Mouse (Mus musculus) brain, embryonic 14.5 days (tissue): ENCODE measurements around the gene Ppm1b. TPM values are rescaled to one million over a fixed set of nuclear protein-coding genes. Genes with fewer than 3 reads are reported as not detected.
A peak's percentile ranks its signal among the peaks of the same experiment; 100 is the strongest.

ENCODE experiments used
- DNase-seq: peaks from one replicate; pipeline ENCODE4 v3.0.0-alpha.2; 2011; ENCODE audit warnings: low read depth
- CTCF ChIP-seq: fragments of 200-500 bp; IDR thresholded peaks from 2 replicates; pipeline ENCODE4 v1.5.1; 2012; ENCODE audit warnings: inconsistent platforms, mild to moderate bottlenecking, moderate library complexity, borderline replicate concordance; ENCODE audit not compliant: insufficient read depth, insufficient read length; ENCODE audit errors: extremely low read depth
- POLR2A ChIP-seq: fragments of 200-500 bp; IDR thresholded peaks from 2 replicates; pipeline ENCODE4 v1.6.1; 2012; ENCODE audit warnings: mild to moderate bottlenecking, inconsistent platforms, borderline replicate concordance; ENCODE audit not compliant: poor library complexity, insufficient read depth, insufficient read length, severe bottlenecking; ENCODE audit errors: extremely low read depth
- polyA plus RNA-seq: library from polyadenylated mRNA; depleted of rRNA; stranded (reverse); fragments of >200 nt; gene quantifications from 2 replicates; pipeline ENCODE4 v1.2.3, GENCODE M21; 2012; rRNA removed

Gene Ppm1b
- polyA plus RNA-seq, 1 experiment: 84.2 TPM

GRCm38 (mm10) chr17:85045160-85045559, 88.6 kb downstream of the Ppm1b start:
- peak; percentile 2; the same call in 1 of the 2 replicates for TF ChIP-seq CTCF
- TF ChIP-seq POLR2A: no peak
- no peak for DNase-seq

- TF ChIP-seq POLR2A (no peak), CTCF (no peak)
- DNase-seq: no peak
Measured at GRCm38 (mm10) chr17:85048379-85048778, 91.8 kb downstream of the Ppm1b start.

DNA sequence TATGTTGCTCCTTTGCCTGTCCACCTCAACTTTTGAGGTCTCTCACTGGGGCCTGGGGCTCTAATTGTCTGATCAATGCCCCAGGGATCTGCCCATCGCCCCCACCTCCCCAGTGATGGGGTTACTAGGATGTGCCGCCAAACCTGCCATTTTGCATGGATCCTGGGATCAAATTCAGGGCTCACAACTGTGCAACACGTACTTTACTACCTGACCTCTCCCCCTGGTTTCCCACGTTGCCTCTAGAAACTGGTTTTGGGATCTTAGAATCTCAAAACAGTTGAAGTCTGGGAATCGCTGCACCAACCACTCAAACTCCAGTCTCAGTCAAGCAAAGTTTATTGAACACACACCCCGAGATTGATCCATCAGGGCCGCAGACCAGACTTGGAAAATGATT, 101.7 kb downstream of the Ppm1b start:
- TF ChIP-seq POLR2A (no peak), CTCF (no peak)
- DNase-seq: no peak

GRCm38 (mm10) chr17:85059136-85059535, 102.6 kb downstream of the Ppm1b start:
- TF ChIP-seq CTCF (no peak), POLR2A (no peak)
- no peak for DNase-seq

GRCm38 (mm10) chr17:85063560-85063959, 107.0 kb downstream of the Ppm1b start:
- TF ChIP-seq CTCF: no peak
- TF ChIP-seq POLR2A: no peak
- no peak for DNase-seq

DNA sequence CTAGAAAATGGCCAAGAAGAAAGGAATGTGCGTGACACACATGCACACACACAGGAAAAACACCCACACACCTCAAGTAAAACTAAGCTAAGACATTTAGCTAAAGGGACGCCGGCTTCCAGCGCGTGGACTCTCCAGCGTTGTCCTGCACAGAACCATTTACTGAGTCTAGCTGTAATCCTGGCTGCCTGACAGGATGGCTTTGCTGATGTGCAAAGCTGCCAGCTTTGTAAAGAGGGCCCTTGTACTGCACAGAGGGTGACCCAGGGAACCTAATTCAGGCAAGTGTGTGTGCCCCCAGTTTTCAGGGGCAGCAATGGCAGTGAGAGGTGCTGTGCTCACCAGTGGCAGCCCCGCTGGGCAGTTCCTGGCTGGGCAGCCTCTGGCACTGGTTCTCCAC, 110.8 kb downstream of the Ppm1b start:
- no peak for DNase-seq
- TF ChIP-seq CTCF (no peak), POLR2A (no peak)

- TF ChIP-seq POLR2A (no peak), CTCF (no peak)
- no peak for DNase-seq
Measured at GRCm38 (mm10) chr17:85070658-85071057, 114.1 kb downstream of the Ppm1b start.

DNA sequence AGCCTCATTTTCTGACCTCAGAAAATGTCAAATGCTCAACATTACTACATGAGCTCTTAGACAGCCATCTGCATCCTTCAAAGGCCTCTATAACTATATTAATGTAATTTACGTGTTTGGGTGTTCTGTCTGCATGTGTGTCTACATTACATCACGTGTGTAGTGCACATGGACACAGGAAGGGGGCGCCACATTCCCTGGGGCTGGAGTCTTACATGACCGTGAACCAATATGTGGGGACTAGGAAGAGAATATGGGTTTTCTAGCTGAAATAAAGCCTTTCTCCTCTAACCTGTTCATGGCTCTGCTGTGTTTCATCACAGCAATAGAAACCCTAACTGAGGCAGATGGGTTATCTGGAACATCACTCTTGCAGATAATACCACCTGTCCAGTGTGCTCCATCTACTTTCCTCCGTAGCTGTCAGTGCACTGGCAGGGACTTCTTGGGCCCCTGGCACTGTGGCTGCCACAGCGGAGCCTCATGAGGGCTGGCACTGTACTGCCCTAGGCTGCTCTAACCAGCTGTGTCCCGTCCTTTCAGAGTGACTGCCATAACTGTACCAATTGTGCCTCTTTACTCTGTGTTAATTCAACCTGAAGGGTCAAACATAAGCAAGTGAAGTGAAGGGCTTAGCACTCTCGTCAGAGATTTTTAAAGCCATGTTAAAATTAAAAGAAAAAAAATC, 114.7 kb downstream of the Ppm1b start:
- no peak for DNase-seq
- TF ChIP-seq CTCF (peak; percentile 29; the same call in 1 of the 2 replicates), POLR2A (no peak)

DNA sequence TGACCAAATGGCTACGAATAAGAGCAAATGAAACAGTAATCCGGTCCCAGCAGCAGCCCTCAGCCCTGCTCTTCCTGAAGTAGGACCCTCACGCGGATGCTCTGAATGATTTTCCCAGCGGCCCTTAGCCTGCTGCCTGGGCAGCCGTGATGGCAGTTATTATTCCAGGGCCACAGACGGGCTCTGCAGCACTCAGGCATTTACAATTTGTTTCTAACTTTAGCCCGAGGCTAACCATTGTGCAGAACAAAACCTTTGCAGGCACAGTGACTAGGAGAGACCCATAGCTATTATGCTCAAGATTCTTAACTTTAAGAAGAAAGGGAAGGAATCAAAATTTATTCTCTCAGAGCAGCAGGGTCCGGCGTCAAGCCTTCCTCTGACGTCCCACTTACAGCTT, 115.8 kb downstream of the Ppm1b start:
- no peak for TF ChIP-seq POLR2A
- TF ChIP-seq CTCF: no peak
- peak; percentile 75 for DNase-seq

- DNase-seq: no peak
- no peak for TF ChIP-seq CTCF
- no peak for TF ChIP-seq POLR2A
Measured at GRCm38 (mm10) chr17:85073214-85073613, 116.7 kb downstream of the Ppm1b start.

Other genes with a start within 250 kb of the Ppm1b start
- gene Lrpprc, start 166.0 kb upstream of the Ppm1b start, polyA plus RNA-seq: 17.6 and 27.3 TPM in 2 replicates
- gene Slc3a1, start 71.6 kb downstream of the Ppm1b start, polyA plus RNA-seq: 1.3 and 1.6 TPM in 2 replicates
- gene Prepl, start 133.5 kb downstream of the Ppm1b start, polyA plus RNA-seq: 87.3 and 123 TPM in 2 replicates
- gene Camkmt, start 133.8 kb downstream of the Ppm1b start, polyA plus RNA-seq: 4.9 and 6.7 TPM in 2 replicates